Mouse (Mus musculus): ENCODE measurements around the gene Chd5.

Gene Chd5

DNA sequence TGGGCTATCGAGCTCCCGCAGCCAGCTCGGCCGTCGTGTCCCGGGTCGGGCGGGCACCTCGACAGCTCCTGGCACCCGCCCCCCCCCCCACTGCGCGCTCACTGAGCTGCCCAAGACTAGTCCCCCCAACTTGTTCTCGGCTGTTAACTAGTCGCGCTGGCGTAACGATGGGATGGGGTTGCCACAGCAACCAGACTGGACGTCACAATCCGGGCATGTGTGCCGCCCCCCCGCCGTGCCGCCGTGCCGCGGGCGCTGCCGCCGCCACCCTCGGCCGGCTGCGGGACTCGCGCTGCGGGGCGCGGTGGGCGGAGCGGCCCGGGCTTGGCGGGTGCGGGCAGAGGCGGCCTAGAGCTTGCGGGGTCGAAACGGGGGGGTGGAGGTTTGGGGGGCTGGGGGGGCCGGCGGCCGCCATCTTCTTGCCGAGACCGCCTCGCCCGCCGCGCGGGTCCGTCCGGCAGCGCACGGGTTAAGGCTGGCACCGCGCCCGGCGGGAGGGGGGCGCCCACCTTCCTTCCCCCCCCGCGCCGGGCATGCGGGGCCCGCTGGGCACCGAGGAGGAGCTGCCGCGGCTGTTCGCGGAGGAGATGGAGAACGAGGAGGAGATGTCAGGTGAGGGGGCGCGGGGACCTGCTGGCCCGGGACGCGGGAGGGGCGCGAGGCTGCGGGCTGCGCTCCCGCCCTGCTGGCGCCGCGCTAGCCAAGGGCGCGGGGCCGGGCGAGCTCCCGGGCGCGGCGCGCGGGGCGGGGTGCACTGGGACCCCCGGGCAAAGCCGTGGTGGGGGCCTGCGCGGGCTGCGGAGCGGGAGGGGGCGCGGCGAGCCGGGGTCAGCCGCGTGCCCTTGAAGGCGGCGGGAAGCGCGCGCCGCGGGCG lies at the start of gene Chd5:
Gene Chd5, plus strand, starts transcription at position 233 of the 874 bp plus-strand sequence.
- no peak for DNase-seq (ENCODE audit: low spot score in 2 of 2)

DNA sequence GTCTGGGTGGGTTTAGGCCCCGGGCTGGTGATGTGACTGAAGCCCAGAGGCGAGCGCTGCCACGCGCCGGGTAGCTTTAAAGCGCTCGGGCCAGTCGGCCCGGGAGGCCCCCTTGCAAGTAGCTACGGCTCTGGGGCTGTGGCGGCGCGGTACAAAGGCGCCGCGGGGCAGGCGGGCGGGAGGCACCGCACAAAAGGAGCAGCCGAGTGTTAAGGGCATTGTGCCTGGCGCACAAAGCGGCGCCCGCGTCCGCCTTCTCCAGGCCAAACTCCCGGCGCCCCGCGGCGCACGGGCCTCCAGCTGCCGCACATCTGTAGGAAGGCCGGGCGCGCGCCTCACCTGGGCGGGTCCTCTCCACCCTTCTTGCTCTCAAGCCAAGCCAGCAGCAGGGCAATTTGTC lies 48.1 kb upstream of the Chd5 start:
- DNase-seq (ENCODE audit: low spot score in 2 of 2): no peak

DNA sequence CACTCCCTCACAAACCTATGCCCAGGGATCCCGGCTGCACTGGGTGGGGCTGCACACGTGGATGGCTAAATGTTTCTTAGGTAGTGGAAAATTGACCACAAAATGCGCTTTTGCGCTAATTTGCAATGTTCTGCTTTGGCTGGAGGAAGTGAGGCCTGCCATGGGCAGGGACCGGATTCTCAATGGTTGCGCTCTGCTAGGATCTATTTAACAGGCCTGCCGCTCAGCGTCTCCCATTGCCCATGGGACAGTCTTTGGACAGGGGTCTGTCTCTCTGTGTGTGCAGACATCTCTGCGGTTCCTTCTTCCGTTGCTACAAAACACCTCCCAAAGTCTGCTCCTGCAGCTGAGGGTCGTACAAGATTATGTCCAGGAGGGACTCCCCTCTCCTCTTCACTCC lies 47.5 kb upstream of the Chd5 start:
- DNase-seq (ENCODE audit: low spot score in 2 of 2): no peak

GRCm38 (mm10) chr4:152291562-152291961 lies 46.9 kb upstream of the Chd5 start, which contains the start of gene Hes3:
Hes3 (minus strand) TSS chr4:152291662.
- DNase-seq (ENCODE audit: low spot score in 2 of 2): no peak

- no peak for DNase-seq (ENCODE audit: low spot score in 2 of 2)
These were observed 46.2 kb upstream of the Chd5 start for GRCm38 (mm10) chr4:152292102-152292765.

DNA sequence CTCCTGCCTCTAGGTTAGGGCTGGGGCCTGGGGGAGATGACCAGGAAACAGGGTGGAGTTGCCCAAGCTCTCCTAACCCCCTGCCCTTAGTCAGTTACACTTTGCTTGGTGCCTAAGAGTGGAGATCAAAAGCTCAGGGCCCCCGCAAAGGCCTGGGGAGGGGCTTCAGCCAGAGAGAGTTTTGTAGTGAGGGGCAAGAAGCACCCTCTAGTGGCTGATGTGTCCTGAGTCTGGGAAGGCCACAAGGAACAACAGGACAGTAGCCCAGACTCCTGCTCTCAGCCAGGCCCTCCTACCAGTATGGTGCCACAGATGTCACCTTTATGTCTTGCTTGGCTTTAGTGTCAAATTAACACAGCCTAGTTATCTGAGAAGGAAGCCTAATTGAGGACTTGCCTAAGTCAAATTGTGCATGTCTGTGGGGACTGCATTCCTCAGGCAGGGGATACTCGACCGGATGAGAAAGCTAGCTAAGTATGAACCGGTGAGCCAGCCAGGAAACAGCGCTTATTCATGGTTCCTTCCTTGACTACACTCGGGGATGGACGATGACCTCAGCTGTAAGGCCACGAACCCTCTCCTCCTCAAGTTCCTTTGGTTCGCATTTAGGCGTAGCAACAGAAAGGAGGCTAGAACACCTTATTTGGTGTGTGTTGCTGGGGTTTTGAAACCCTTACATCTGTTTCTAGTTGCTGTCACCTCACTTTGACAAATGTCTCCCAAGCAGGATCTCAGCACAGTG lies 44.1 kb upstream of the Chd5 start:
- no peak for DNase-seq (ENCODE audit: low spot score in 2 of 2)

GRCm38 (mm10) chr4:152295916-152296315 lies 42.5 kb upstream of the Chd5 start:
- no peak for DNase-seq (ENCODE audit: low spot score in 2 of 2)

DNA sequence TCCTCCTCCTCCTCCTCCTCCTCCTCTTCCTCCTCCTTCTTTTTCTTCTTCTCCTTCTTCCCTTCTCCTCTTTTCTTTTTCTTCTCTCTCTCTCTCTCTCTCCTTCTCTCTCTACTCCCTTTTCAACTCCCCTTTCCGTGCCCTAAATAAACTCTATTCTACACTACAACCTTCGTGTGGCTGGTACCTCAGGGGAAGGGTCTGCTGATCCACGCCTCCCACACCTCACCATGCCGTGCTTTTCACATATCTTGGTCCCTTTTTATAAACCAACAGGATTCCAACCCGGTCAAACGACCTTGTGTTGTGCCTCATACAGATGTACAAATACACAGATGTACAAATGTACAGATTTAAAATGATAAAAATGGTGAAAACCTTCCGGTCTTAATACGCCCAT lies 42.1 kb upstream of the Chd5 start:
- no peak for DNase-seq (ENCODE audit: low spot score in 2 of 2)

DNA sequence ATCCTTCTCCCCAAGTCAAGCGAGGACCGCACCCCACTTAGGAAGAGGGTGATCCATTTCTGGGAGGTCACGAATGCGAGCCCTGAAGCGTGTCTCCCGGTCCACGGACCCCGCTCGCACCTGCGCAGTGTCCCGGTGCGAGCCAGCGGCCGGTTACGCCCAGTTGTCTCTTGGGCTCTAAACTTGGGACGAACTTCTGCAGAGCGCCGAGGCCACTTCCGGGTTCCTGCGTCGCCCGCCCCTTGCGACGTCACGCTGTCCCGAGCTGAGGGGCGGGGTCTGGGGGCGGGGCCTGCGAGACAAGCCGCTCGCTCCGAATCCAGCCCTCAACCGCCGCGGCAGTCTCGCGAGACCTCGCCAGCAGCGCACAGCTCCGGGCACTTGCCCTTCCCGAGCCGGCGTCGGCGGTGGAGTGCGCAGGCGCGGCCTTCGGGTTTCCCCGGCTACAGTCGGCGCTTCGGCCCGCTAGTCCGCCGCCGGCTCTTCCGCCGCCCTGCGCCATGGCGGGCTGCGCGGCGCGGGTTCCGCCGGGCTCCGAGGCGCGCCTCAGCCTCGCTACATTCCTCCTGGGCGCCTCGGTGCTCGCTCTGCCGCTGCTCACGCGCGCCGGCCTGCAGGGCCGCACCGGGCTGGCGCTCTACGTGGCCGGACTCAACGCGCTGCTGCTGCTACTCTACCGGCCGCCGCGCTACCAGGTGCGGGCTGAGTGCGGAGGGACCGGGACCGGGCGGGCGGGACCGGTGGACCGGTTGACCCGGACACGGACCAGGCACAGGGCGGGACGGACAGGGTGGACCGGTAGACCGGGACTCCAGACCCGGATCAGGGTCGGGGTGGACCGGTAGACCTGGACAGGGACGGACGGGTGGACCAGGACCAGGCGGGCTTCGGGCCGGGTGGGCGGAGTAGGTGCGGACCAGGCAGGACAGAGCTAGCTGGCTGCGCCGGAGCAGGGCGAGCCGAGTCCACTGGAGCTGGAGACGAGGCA lies 41.3 kb upstream of the Chd5 start, which contains the start of gene Icmt:
Gene Icmt, plus strand, starts transcription at position 354 of the 988 bp plus-strand sequence.
- peak; percentile 99 to 100 for DNase-seq (ENCODE audit: low spot score in 2 of 2)

- no peak for DNase-seq (ENCODE audit: low spot score in 2 of 2)
These were observed 39.6 kb upstream of the Chd5 start for GRCm38 (mm10) chr4:152298836-152299235.

DNA sequence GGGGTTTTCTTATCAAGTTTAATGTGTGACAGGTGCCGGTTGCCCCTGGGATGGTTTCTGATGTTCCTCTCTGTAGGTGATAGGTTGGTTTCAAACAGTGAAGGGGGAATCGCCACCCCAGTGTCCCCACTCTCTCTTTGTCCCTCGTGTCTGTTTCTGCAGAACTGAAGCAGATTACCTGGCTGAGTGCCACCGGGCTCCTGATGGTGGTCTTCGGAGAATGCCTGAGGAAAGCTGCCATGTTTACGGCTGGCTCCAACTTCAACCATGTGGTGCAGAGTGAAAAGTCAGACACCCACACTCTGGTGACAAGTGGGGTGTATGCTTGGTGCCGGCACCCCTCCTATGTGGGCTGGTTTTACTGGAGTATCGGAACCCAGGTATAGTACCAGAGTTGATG lies 38.1 kb upstream of the Chd5 start:
- DNase-seq (ENCODE audit: low spot score in 2 of 2): no peak

DNA sequence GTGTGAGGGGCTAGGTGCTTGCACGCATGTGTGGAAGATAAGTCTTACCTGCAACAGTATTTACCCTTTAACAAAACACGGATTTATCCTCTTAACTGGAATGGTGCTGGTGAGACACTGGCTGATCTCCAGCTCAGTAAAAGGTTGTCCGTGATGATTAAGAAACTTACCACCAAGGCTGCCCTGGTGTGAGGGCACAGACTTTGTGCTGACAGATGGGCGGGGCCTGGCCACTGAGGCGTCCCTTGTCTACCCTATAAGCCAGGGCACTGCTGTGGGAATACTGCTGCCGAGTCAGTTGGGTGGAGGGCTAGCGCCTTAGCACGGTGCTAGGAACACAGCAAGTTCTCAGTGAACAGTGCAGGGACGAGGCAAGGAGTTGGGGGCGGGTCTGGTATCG lies 36.4 kb upstream of the Chd5 start:
- DNase-seq (ENCODE audit: low spot score in 2 of 2): no peak

DNA sequence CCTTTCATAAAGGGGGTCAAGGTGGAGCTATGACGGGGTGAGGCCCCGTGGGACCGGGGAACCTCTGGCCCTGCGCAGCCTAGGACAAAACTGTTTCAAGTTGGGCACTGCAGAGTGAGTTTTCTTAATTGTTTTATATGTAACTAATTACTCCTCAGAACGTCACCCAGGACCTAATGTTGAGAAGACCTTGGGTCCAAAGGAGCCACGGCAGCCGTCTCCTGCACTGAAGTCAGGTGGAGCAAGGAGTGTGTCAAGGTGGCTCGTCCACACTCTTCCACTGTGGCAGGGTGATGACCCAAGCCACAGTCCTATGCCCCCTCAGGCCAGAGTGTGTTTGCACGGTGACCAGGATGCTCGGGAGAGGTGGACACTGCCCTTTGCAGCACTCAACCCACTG lies 35.3 kb upstream of the Chd5 start:
- no peak for DNase-seq (ENCODE audit: low spot score in 2 of 2)

DNA sequence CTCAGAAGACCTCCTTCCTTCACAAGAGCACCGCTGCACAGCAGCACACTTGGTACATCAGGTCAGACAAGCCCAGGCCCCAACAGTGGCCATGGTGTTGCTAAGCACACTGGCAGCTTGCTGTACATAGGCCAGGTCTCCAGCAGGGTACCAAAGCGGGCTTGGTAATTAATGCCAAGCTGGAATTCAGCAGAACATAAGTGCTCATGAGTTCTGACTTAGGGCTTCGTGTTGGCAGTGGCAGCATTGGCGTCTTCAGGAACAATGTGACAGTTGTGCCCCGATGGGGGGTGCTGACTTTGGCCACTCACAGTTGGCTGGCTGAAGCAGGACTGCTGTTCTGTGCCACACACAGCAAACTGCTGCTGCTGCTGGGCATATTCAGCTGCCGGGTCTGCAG lies 33.8 kb upstream of the Chd5 start:
- DNase-seq (ENCODE audit: low spot score in 2 of 2): no peak

- DNase-seq (ENCODE audit: low spot score in 2 of 2): no peak
These were observed 32.5 kb upstream of the Chd5 start for GRCm38 (mm10) chr4:152305991-152306390.

DNA sequence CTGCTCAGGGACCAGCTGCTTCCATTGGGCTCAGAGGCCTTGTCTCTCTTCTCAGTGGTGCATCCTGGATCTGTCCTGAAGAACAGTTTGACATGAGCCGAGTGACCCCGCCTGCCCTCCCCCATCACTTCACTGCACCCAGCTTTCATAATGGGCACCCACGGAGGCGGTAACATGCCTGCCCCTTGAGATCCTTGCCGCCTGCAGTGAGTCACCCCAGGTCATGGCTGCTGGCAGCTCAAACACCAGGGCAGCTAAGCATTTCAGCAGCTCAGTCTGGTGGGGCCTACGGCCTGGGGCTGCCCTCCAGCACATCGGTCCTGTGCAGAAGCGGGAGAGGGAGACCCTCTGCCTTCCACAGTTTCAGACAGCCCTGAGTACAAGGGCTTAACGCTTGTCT lies 30.9 kb upstream of the Chd5 start:
- no peak for DNase-seq (ENCODE audit: low spot score in 2 of 2)

DNA sequence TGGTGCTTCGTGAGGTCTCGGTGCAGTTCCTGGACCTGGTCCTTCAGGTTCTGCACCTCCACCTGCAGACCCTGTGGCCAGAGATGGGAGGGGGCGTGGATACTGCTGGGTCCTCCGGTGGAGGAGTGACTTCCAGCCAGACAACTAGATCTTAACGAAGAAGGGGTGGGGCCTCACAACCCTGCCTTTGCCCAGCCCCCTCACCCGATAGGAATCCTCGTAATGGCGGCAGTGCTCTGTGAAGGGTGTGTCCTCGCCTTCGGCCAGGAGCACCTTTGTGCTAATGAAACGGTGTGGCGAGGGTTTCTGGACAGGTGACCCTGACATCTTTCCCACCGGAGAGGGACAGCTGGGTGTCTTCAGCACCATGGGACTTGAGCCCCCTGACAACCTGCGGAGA lies 26.3 kb upstream of the Chd5 start:
- no peak for DNase-seq (ENCODE audit: low spot score in 2 of 2)

GRCm38 (mm10) chr4:152313211-152313632 lies 25.2 kb upstream of the Chd5 start:
- no peak for DNase-seq (ENCODE audit: low spot score in 2 of 2)

DNA sequence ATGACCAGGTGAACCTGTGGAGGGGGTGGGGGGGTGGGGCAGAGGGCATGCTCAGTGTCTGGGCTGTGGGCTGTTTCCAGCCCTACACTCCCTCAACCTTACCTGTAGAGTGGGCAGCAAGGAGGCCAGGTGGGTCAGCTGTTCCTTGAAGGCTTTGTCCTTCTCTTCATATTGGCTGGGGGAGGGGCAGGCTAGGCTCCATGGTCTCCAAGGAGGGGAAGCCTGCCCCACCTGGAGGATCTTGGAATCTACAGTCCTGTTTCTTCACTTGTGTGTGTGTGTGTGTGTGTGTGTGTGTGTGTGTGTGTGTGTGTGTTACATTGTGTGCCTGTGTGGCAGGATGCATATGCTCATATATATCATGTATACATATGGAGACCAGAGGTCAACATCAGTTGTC lies 24.5 kb upstream of the Chd5 start:
- DNase-seq (ENCODE audit: low spot score in 2 of 2): no peak

GRCm38 (mm10) chr4:152315498-152316213 lies 22.8 kb upstream of the Chd5 start:
- DNase-seq (ENCODE audit: low spot score in 2 of 2): no peak

Measured in spleen, postnatal 10 days (tissue).